Mouse (Mus musculus): ENCODE results near the gene Kif13a. TPM values are rescaled to one million over a fixed set of nuclear protein-coding genes. Genes with fewer than 3 reads are reported as not detected.

Gene Kif13a
- polyA plus RNA-seq, 1 experiment from 2014 or later, result 15.3 TPM

- Histone ChIP-seq H3K27me3 (ENCODE audit: insufficient read depth, poor library complexity, severe bottlenecking) (no peaks in the 10 kb centered on the region), H3K9me3 (peaks cover 11% of the 10 kb centered on the region; the same call in 1 of the 2 replicates), H3K4me3 (no peak overlapping the region), H3K36me3 (peaks cover 29% of the 10 kb centered on the region), H3K27ac (no peak overlapping the region), H3K4me1 (replicated peaks) (no peaks in the 10 kb centered on the region)
- 75% methylated on average over 11 of the region's 11 CpGs for WGBS
- DNase-seq (ENCODE audit: low spot score), result no peak
These were observed 31.3 kb downstream of the Kif13a start for GRCm38 (mm10) chr13:46898411-46898810.

DNA sequence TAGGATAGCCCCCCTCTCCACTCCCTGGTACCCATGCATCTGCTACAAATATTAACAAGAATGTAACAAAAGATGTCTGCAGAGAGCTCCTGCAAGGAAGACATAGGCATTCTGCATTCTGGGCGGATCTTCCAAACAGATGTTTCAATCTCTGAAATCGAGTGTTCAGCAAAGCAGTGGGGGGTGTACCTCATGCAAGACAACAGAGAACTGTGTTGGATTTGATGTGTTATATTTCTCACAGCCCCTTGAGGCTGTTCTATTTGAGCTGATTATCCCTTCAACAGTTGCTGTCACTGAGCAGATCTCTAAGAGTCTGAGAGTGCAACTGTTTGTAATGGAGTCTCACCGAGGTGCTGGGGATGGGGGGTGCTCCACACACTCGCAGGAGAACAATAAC lies 37.3 kb downstream of the Kif13a start:
- no peaks in the 10 kb centered on the region for H3K27me3 ChIP-seq (ENCODE audit: insufficient read depth, poor library complexity, severe bottlenecking)
- no peak overlapping the region for H3K4me3 ChIP-seq
- H3K4me1 ChIP-seq (replicated peaks), result peaks cover 10% of the 10 kb centered on the region
- 67% methylated on average over 4 of the region's 4 CpGs for WGBS
- H3K9me3 ChIP-seq, result no peaks in the 10 kb centered on the region
- DNase-seq (ENCODE audit: low spot score), result no peak
- H3K36me3 ChIP-seq, result no peaks in the 10 kb centered on the region
- H3K27ac ChIP-seq, result no peak overlapping the region

- Histone ChIP-seq H3K4me1 (replicated peaks) (peaks cover 18% of the 10 kb centered on the region), H3K27me3 (ENCODE audit: insufficient read depth, poor library complexity, severe bottlenecking) (no peaks in the 10 kb centered on the region), H3K4me3 (no peak overlapping the region), H3K9me3 (no peaks in the 10 kb centered on the region), H3K27ac (no peak overlapping the region), H3K36me3 (no peaks in the 10 kb centered on the region)
- 89% methylated on average over 12 of the region's 12 CpGs for WGBS
- DNase-seq (ENCODE audit: low spot score), result no peak
These were observed 41.5 kb downstream of the Kif13a start for GRCm38 (mm10) chr13:46888150-46888683.

- Histone ChIP-seq H3K27ac (no peak overlapping the region), H3K4me3 (no peak overlapping the region), H3K4me1 (replicated peaks) (peaks cover 12% of the 10 kb centered on the region), H3K27me3 (ENCODE audit: insufficient read depth, poor library complexity, severe bottlenecking) (no peaks in the 10 kb centered on the region), H3K36me3 (peaks cover 7% of the 10 kb centered on the region; the same call in 1 of the 2 replicates), H3K9me3 (no peaks in the 10 kb centered on the region)
- 90% methylated on average over 10 of the region's 10 CpGs for WGBS
- no peak for DNase-seq (ENCODE audit: low spot score)
These were observed 43.0 kb downstream of the Kif13a start for GRCm38 (mm10) chr13:46886497-46887261.

DNA sequence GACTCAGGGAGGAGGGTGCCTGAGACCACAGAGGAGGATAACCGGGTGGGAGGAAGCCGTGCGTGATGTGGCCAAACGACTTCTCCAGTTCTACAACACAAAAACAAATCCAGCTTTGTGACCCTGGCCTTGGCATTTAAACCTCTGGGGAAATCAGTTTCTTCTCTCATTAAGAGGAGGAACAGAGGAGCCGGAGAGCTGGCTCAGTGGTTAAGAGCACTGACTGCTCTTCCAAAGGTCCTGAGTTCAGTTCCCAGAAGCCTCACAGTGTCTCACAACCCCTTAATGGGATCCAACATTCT lies 44.0 kb downstream of the Kif13a start:
- WGBS, result 84% methylated on average over 5 of the region's 5 CpGs
- Histone ChIP-seq H3K36me3 (peaks cover 7% of the 10 kb centered on the region; the same call in 1 of the 2 replicates), H3K9me3 (no peaks in the 10 kb centered on the region), H3K27me3 (ENCODE audit: insufficient read depth, poor library complexity, severe bottlenecking) (no peaks in the 10 kb centered on the region), H3K27ac (0 out of 2 replicates have a peak overlapping the region, but pooled peaks have one; percentile 35), H3K4me1 (replicated peaks) (peaks cover 12% of the 10 kb centered on the region), H3K4me3 (no peak overlapping the region)
- no peak for DNase-seq (ENCODE audit: low spot score)

DNA sequence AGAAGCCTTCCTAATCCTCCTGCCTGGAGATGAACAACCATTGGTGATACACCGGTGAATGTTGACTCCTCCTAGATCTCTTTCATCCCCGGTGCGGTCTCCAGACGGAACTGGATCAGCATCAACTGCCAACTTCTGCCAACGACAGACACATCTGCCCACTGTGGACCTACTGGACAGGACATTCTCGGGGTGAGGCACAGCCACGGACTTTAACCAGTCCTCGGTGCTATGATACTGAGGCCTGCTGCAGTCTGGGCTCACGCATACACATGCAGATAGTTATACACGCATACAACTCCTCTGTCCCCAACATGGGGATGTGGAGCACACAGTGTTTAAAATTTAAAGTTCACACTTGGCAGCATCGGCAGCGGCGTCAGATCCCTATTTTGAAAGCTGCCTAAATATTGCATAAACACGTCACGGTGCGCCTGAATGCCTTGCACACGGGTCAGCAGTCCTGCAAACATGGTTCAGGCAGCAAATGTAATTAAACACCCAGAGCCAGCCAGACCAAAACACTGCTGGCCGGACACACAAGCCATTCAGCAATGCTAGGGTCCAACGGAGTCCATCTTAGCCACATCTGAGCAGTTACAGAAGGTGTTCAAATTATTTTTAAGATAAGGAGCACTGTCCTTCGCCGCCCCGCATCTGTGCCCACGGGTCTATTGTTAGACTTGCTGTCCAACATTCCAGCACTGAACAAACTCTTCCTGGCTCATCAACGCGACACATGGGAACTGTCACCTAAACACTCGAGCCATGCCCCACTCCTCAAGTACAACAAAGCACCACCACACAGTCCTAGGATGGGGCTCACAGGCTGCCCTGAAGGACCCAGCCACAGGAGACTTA lies 44.5 kb downstream of the Kif13a start:
- 86% methylated on average over 26 of the region's 26 CpGs for WGBS
- Histone ChIP-seq H3K27me3 (ENCODE audit: insufficient read depth, poor library complexity, severe bottlenecking) (no peaks in the 10 kb centered on the region), H3K36me3 (peaks cover 7% of the 10 kb centered on the region; the same call in 1 of the 2 replicates), H3K9me3 (no peaks in the 10 kb centered on the region), H3K4me1 (replicated peaks) (peaks cover 12% of the 10 kb centered on the region), H3K4me3 (no peak overlapping the region), H3K27ac (0 out of 2 replicates have a peak overlapping the region, but pooled peaks have one; percentile 35)
- no peak for DNase-seq (ENCODE audit: low spot score)

DNA sequence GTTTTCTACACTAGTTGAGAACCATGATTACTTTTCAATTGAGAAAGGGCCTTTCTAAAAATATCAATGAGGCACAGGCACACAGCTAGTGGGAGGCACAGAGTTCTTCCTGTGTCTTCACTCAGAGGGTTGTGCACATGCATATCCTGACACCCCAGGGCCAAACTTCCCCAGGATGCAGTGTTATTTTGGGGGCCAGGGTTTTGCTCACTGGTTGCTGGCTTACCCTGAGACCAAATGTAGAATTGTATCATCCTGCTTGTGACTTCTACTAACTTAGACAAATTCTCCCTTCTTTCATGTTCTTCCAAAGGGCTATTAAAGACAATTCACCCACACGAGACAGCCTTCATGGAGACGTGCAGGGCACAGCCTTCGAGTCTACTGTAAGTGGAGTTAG lies 45.7 kb downstream of the Kif13a start:
- DNase-seq (ENCODE audit: low spot score), result no peak
- Histone ChIP-seq H3K4me1 (replicated peaks) (peaks cover 12% of the 10 kb centered on the region), H3K4me3 (no peak overlapping the region), H3K9me3 (no peaks in the 10 kb centered on the region), H3K27ac (no peak overlapping the region), H3K27me3 (ENCODE audit: insufficient read depth, poor library complexity, severe bottlenecking) (no peaks in the 10 kb centered on the region), H3K36me3 (peaks cover 7% of the 10 kb centered on the region; the same call in 1 of the 2 replicates)
- 94% methylated on average over 3 of the region's 3 CpGs for WGBS

- WGBS, result 84% methylated on average over 10 of the region's 10 CpGs
- Histone ChIP-seq H3K4me1 (replicated peaks) (peaks cover 12% of the 10 kb centered on the region), H3K27ac (no peak overlapping the region), H3K27me3 (ENCODE audit: insufficient read depth, poor library complexity, severe bottlenecking) (no peaks in the 10 kb centered on the region), H3K36me3 (peaks cover 7% of the 10 kb centered on the region; the same call in 1 of the 2 replicates), H3K4me3 (no peak overlapping the region), H3K9me3 (no peaks in the 10 kb centered on the region)
- DNase-seq (ENCODE audit: low spot score), result no peak
These were observed 46.3 kb downstream of the Kif13a start for GRCm38 (mm10) chr13:46883381-46883780.

- Histone ChIP-seq H3K4me1 (replicated peaks) (peaks cover 6% of the 10 kb centered on the region), H3K4me3 (no peak overlapping the region), H3K27ac (no peak overlapping the region), H3K9me3 (no peaks in the 10 kb centered on the region), H3K36me3 (peaks cover 7% of the 10 kb centered on the region; the same call in 1 of the 2 replicates), H3K27me3 (ENCODE audit: insufficient read depth, poor library complexity, severe bottlenecking) (no peaks in the 10 kb centered on the region)
- DNase-seq (ENCODE audit: low spot score), result no peak
- 77% methylated on average over 14 of the region's 14 CpGs for WGBS
These were observed 48.9 kb downstream of the Kif13a start for GRCm38 (mm10) chr13:46880736-46881135.

GRCm38 (mm10) chr13:46880243-46880642 lies 49.4 kb downstream of the Kif13a start:
- no peak for DNase-seq (ENCODE audit: low spot score)
- no peak overlapping the region for H3K27ac ChIP-seq
- no peaks in the 10 kb centered on the region for H3K27me3 ChIP-seq (ENCODE audit: insufficient read depth, poor library complexity, severe bottlenecking)
- peaks cover 7% of the 10 kb centered on the region; the same call in 1 of the 2 replicates for H3K36me3 ChIP-seq
- H3K4me1 ChIP-seq (replicated peaks), result peaks cover 2% of the 10 kb centered on the region
- WGBS, result 87% methylated on average over 6 of the region's 6 CpGs
- no peaks in the 10 kb centered on the region for H3K9me3 ChIP-seq
- H3K4me3 ChIP-seq, result no peak overlapping the region

GRCm38 (mm10) chr13:46877049-46877448 lies 52.6 kb downstream of the Kif13a start:
- Histone ChIP-seq H3K36me3 (no peaks in the 10 kb centered on the region), H3K4me1 (replicated peaks) (peaks cover 10% of the 10 kb centered on the region), H3K9me3 (no peaks in the 10 kb centered on the region), H3K27me3 (ENCODE audit: insufficient read depth, poor library complexity, severe bottlenecking) (no peaks in the 10 kb centered on the region), H3K27ac (no peak overlapping the region), H3K4me3 (no peak overlapping the region)
- 87% methylated on average over 4 of the region's 4 CpGs for WGBS
- DNase-seq (ENCODE audit: low spot score), result no peak

DNA sequence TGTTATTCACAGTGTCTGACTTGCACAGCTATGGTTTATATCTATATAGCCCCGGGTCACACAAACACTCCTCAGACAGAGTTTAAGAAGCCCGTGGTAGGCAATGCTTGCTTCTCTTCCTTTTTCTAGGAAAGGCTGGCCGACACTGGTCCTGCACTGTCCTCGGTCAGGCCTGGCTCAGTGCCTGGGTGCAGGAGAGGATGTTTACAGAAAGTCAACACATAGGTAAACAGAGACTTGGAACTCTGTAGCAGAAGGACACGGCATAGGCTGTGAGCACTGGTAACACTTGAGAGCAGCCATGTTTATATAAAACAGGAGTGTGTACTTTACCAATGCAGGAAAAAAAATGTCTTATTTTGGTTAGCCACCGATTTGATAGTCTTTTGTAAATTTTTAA lies 54.3 kb downstream of the Kif13a start:
- no peak for DNase-seq (ENCODE audit: low spot score)

GRCm38 (mm10) chr13:46872732-46873131 lies 56.9 kb downstream of the Kif13a start:
- Histone ChIP-seq H3K27me3 (ENCODE audit: insufficient read depth, poor library complexity, severe bottlenecking) (no peaks in the 10 kb centered on the region), H3K36me3 (peaks cover 5% of the 10 kb centered on the region; the same call in 1 of the 2 replicates), H3K27ac (no peak overlapping the region), H3K4me1 (replicated peaks) (peaks cover 15% of the 10 kb centered on the region), H3K9me3 (no peaks in the 10 kb centered on the region), H3K4me3 (no peak overlapping the region)
- DNase-seq (ENCODE audit: low spot score), result no peak
- 90% methylated on average over 11 of the region's 11 CpGs for WGBS

More for the DNA sequence above, 54.3 kb downstream of the Kif13a start:
- 86% methylated on average over 6 of the region's 6 CpGs for WGBS
- Histone ChIP-seq H3K27me3 (ENCODE audit: insufficient read depth, poor library complexity, severe bottlenecking) (no peaks in the 10 kb centered on the region), H3K4me1 (replicated peaks) (peaks cover 15% of the 10 kb centered on the region), H3K36me3 (no peaks in the 10 kb centered on the region), H3K9me3 (no peaks in the 10 kb centered on the region), H3K27ac (no peak overlapping the region), H3K4me3 (no peak overlapping the region)

Data from hindbrain, embryonic 10.5 days (tissue).